Mouse (Mus musculus) left cerebral cortex, adult 9 months (tissue): ENCODE measurements around the gene Olfr806.

Experiments used
- DNase-seq, 2 experiments: peaks; one replicate each; pipeline ENCODE4 v3.0.0; 2022; ENCODE audit warnings: low spot score in 2 of 2

The Olfr806 gene

DNA sequence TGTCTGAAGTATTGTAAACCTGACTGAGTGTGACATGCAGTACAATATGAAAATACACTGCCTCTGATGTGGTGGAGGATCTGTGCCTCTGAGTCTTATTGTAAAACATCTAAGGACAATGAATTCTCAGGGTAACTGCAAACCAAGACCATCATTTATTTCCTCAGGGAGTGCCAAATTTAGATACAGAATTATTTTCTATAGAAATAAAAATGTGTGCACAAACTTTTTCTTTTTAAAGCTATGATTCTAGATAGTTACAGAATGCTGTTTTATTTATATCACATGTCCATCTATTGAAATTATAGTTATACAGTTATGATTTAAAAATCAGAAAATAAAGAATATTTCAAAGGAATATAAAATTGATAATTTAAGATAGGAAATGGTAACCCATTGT lies at the start of gene Olfr806:
Gene Olfr806, minus strand, starts transcription at position 101 of the 400 bp plus-strand sequence.
- no peak for DNase-seq

DNA sequence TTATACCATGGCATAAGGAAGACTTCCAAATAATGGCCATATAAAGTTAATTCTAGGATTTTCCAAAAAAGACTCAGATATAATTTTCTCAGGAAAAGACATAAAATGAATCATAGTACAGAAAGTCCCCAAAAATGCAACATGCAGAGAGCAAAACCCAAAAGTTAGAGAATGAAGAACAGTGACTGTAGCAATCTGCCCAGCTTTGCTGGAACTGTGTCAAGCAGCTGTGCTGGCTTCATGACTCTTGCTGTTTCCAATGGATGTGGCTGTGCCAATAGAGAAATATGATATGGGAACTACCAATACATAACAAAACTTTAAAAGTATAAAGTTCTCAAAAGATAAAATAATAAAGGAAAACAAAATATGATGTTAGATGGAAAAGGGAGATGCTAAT lies 36.4 kb upstream of the Olfr806 start:
- no peak for DNase-seq

DNA sequence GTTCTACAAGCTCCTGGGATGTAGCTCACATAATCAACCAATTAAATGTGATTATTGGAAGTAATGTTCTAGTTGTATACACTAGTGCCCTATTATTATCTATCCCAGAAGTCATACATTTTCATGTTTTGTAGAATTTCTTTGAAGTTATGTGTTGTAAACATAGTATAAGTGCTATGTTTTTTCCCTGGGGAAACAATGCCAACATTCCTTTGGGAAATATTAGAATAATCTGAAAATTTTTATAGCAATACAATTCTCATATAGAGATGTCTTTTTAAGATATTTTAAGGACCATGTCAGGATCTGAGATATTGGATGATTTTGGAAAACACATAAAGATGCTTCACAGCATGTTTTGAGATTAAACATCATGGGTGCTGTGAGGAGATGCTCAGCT lies 32.6 kb upstream of the Olfr806 start, which contains the start of gene Olfr809:
Gene Olfr809, plus strand, starts transcription at position 301 of the 400 bp plus-strand sequence.
- no peak for DNase-seq

DNA sequence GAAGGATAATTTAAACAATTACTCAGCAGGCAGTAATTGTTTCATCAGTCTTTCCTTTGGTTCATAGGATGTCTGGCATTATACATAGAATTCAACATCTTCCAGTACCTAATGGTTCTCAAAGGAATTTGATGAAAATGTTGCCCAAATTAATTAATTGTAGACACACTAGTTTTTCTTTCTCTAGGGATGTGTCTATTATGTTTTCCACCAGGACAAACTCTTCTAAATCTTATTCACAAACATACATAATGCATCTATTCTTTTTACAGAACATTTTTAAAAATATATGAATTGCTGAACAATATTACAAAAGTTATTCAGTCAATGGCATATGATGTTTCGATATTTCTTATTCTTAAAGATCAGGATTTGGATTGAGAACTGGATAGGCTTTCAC lies 23.5 kb upstream of the Olfr806 start, which contains the start of gene Olfr808:
Gene Olfr808, plus strand, starts transcription at position 301 of the 400 bp plus-strand sequence.
- no peak for DNase-seq

DNA sequence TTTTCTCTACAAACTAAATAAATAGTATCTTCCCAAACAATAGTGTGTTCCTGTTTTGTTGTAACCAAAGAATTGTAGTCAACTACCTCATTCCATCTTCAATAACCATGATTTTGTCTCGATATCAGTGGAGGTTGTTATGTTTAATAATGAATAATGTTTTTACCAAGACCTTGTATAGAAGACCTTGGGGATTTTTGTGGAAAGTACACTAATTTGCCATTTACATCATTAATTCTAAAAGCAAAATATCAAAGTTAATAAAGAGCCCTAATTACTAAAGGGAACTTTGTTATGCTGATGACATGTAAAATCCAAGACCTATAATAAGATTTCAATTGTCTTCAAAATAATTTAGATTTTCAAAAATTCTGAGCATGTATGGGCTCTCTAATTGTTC lies 16.0 kb upstream of the Olfr806 start, which contains the start of gene Olfr807:
Gene Olfr807, minus strand, starts transcription at position 101 of the 400 bp plus-strand sequence.
- no peak for DNase-seq

DNA sequence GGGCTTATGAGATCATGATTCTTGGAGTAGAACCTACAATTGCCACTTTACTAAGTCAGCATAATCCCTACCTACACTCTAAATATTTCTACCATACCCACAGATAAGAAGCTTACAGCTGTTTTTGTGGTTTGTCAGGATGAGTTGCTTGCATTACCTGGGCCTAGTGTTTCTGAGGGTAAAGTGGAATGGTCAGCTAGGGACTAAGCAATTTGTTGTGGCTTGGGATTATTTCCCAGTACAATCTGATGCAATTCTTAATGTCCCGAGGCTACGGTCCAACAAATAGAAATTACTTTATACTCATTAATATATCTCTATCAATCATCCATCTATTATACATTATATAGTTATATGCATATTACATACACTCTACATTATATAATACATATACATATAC lies 12.4 kb downstream of the Olfr806 start, which contains the start of gene Olfr805:
Gene Olfr805, minus strand, starts transcription at position 101 of the 400 bp plus-strand sequence.
- DNase-seq, result no peak

DNA sequence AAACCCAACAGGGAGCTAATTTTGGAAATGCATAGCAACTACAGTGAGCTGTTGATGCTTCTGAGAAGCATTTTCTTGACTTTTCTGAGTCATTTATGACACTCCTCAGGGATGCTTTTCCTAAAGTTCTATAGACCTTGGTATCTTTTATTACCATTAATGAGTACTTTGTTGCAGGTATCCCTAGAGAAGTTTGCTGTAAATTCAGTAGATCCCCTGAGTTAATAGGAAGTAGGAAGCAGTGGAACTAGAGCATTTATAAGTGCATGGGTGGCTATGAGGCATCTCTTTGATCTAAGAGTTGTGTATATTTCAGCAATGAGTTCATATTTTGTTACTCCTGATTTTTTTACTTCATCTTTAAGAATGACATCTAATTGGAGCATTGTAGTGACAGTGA lies 38.8 kb downstream of the Olfr806 start, which contains the start of gene Olfr804:
Gene Olfr804, plus strand, starts transcription at position 301 of the 400 bp plus-strand sequence.
- DNase-seq, result no peak

DNA sequence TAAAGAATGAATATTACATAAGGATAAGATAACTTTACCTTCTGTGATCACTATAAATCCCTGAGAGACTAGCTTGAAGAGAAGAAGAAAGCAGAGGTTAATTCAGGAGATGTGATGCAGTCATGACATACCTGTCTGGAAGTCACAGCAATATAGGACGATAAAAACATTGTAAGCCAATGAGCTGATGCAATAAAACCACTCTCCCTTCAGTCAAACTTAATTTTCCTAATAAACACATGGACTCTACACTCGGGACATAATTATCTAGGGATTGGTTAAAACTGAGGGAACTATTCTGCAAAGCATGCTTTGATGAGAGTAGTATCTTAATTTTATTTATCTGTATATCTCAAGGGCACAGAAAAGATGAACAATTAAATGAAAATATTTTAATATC lies 47.5 kb downstream of the Olfr806 start, which contains the start of gene Olfr803:
Gene Olfr803, minus strand, starts transcription at position 101 of the 400 bp plus-strand sequence.
- no peak for DNase-seq

DNA sequence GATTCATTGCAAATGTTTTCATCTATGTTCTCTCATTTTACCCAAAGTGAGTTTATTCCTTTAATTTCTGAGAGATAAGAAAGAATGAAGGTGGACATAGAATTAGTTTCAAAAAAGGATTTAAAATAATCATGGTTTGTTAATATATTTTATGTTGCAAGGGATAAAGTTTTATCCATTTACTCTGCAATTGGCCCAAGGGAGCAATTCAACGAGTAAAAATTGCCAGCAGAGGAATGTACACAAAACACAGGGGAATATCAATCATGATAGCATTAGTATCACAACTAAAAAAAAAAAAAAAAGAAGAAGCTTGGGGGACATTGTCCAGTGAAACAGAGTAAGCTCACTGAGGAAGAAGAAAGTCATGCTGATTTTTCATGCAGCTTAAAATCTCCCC lies 53.7 kb downstream of the Olfr806 start, which contains the start of gene Olfr802:
Gene Olfr802, minus strand, starts transcription at position 101 of the 400 bp plus-strand sequence.
- no peak for DNase-seq
